Mouse (Mus musculus) adrenal gland (tissue): ENCODE results near the gene Itpk1.

Experiments used
- intact Hi-C: fragments of 180-260 bp; cut with DNase I; formaldehyde crosslinking; loops from one replicate; pipeline ENCODE4 v1.15.1; 2025

Itpk1 gene

GRCm38 (mm10) chr12:102601847-102602246 lies 102.9 kb downstream of the Itpk1 start:
- intact Hi-C loops: no loop called here

DNA sequence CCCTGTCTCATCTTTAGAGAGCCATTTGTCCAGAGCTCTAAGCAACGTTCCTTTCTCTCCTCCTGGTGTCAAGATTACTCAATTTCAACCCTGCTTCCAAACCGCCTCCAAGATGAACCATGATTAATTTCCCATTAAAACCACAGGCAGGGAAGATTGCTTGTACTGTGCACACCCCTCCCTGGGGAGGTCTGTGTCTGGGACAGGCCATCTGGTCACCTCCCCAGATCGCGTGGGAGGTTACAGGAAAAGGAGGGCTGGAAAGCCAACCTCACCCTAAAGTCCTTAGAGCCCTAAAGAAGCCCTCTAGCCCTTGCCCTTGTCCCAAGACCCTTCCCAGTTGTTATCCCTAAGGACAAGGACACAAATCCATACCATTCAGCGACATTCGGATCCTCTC lies 104.4 kb downstream of the Itpk1 start:
- intact Hi-C loops: no loop called here

- intact Hi-C loops: no loop called here
Measured at GRCm38 (mm10) chr12:102599801-102600200, 104.9 kb downstream of the Itpk1 start.

- intact Hi-C loops: no loop called here
Measured at GRCm38 (mm10) chr12:102598535-102598934, 106.2 kb downstream of the Itpk1 start.

- intact Hi-C loops: no loop called here
Measured at GRCm38 (mm10) chr12:102597466-102597865, 107.3 kb downstream of the Itpk1 start.

- intact Hi-C loops: no loop called here
Measured at GRCm38 (mm10) chr12:102596410-102596809, 108.3 kb downstream of the Itpk1 start.

DNA sequence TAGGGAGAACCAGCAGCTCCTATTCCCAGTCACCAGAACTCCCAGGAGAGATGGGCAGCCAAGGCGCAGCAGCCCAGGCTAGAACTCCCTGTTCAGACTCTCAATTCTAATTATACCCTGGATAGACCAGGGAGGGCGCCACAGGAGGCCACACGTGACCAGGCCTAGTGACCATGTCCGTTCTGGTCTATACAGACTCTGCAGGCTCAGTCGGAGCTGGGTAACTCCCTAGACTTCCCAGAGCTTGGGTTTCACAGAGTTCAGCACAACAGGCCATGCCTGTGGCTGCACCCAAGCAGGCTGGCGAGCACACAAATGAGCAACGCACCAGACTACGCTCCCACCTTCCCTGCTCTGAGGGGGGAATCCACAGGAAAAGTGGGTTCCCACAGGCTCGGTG lies 110.1 kb downstream of the Itpk1 start:
- intact Hi-C loops: no loop called here

GRCm38 (mm10) chr12:102593699-102594098 lies 111.0 kb downstream of the Itpk1 start:
- intact Hi-C loops: no loop called here

DNA sequence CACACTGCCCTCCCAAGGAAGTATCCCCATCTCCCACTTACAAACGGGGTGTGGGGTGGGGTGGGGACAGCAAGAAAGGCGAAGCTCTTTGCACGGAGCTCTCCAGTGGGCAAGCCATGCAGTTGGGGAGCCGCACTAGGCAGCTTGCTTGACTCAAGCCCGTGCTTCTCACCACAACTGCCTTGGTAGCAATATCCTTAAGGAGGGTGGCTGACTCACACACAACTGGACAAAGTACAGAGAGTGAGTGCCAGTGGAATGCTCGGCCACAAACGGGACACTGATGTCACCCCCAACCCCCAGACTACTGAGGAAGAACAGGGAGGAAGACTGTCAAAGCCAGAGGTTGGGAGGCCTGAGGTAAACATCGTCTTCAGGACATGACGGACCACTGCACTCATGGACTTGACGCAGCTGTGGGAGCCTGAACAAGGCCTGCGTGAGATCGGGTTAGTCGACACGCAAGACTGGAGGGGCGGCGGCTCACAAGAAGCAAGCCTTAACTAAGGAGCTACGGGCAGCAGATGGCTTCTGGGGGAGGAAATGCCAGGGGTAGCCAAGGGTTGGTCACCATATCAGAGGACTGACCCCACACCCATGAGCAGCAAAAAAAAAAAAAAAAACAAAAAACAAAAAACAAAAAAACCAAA lies 113.9 kb downstream of the Itpk1 start:
- intact Hi-C loops: no loop called here

- intact Hi-C loops: no loop called here
Measured at GRCm38 (mm10) chr12:102587106-102587505, 117.6 kb downstream of the Itpk1 start.

- intact Hi-C loops: no loop called here
Measured at GRCm38 (mm10) chr12:102586286-102586881, 118.3 kb downstream of the Itpk1 start.

GRCm38 (mm10) chr12:102585390-102585789 lies 119.3 kb downstream of the Itpk1 start:
- intact Hi-C loops: no loop called here

- intact Hi-C loops: no loop called here
Measured at GRCm38 (mm10) chr12:102582441-102582840, 122.3 kb downstream of the Itpk1 start.

DNA sequence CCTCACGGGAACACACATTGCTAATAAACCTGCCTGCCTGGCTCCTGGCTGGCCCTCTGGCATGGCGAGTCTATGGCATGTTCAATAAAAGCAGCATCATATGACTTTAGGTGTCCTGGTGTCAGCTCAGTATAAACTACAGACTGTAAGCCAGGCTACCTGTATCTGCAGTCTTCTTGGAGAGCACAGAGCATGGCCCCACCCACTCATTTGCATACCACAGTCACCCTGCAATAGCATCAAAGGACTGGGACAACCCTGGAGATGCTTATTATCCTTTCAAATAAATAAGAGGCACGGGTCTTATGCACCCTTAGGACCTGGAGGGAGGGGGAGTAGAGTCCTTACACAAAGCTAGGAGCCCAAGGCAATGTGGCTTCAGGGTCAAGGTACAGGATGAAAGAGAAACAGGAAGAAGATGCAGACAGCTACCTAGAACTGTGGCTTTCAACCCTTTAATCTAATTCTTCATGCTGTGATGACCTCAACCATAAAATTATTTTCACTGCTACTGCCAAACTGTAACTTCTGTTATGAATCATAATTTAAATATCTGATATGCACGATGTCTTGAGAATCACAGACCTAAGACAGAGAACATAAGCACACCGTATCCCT lies 123.0 kb downstream of the Itpk1 start:
- intact Hi-C loops: no loop called here

GRCm38 (mm10) chr12:102579041-102579440 lies 125.7 kb downstream of the Itpk1 start:
- intact Hi-C loops: loop anchor here (2.0 kb wide), 1 partner anchor 140 kb away; no protein-coding TSS in a partner anchor

- intact Hi-C loops: no loop called here
Measured at GRCm38 (mm10) chr12:102576659-102577398, 127.9 kb downstream of the Itpk1 start.

DNA sequence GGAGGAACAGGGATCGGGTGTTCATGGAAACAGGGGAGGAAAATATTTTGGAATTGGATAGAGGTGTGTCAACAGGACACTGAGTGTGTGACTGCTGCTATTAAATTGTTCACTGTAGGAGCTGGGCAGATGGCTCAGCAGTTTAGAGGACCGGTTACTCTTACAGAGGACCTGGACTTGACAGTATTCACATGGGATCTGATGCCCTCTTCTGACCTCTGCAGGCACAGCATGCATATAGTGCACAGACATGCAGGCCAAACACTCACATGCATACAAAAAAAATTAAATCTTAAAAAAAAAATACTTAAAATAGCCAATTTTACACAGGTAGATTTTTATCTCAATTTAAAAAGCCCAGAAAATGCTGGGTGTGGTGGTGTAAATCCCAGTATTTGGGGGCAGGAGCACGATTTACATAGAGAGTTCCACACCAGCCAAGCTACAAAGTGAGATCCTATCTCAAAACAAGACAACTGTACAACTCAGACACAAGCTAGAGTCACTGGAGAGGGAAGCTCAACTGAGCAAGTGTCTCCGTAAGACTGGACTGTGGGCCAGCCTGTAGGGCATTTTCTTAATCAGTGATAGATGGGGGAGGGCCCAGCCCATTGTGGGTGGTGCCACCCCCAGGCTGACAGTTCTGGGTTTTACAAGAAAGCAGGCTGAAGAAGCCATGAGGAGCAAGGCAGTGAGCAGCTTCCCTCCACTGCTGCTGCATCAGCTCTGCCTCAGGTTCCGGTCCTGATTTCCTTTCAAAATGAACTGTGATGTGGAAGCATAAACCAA lies 129.0 kb downstream of the Itpk1 start:
- intact Hi-C loops: no loop called here

- intact Hi-C loops: no loop called here
Measured at GRCm38 (mm10) chr12:102573036-102573435, 131.7 kb downstream of the Itpk1 start.

GRCm38 (mm10) chr12:102571666-102572065 lies 133.1 kb downstream of the Itpk1 start:
- intact Hi-C loops: no loop called here

DNA sequence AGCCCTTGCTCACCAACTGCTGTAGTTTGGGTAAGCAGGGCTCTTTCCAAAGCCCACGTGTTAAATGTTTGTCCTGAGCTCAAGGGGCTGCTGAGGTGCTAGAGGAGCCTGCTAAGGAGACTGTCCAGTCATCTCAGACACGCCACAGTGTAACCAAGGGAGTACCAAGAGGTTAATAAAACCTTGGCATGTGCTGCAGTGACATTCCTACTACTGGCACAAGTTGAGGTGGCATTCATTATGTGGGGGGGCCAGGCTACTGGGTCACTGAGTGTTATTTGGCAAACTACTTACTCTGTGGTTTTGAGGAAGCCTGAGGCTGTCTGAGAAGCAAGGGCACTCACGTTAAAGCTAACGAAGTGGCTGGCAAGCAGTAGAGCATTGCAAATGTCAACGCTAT lies 134.0 kb downstream of the Itpk1 start:
- intact Hi-C loops: no loop called here

DNA sequence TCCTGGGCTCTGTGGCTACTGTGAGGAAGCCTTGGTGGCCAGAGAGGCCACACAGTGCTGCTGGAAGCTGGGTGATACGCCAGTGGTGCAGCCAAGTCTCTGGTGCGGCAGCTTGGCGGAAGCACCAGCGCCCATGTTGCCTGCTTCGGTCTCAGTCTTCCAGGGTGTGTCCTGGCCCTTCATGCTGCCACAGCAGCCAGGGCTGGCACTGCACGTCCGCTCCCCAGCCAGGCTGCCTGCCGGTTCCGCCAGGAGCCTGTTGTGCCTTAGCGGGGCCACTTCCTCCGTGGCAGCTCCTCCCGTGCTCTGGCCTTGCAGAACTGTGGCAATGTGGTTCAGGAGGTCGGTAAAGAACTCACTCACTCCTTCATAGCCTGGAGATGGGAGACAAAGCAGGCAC lies 134.6 kb downstream of the Itpk1 start:
- intact Hi-C loops: no loop called here
